Mouse (Mus musculus) neural tube, embryonic 15.5 days (tissue): Measurements from ENCODE around the gene Cma1. TPM values are rescaled to one million over a fixed set of nuclear protein-coding genes. Genes with fewer than 3 reads are reported as not detected.
"Not testable (repeated sequence)": the region's sequence is repeated elsewhere in the genome, so short reads cannot be mapped to it uniquely, and the experiment has no call there.

ENCODE experiments used
- ATAC-seq: fragments of 200-750 bp; cut with Nextera tagmentation; 2 replicates; pipeline ENCODE4 v1.8.0; 2017; ENCODE audit warnings: mild to moderate bottlenecking, moderate TSS enrichment, moderate library complexity; ENCODE audit not compliant: low FRiP score
- H3K27ac ChIP-seq: fragments of 300-500 bp; sonication (generic); replicated peaks from 2 replicates; pipeline ENCODE4 v1.5.1; 2015; ENCODE audit warnings: mild to moderate bottlenecking, inconsistent platforms
- H3K27me3 ChIP-seq: fragments of 300-500 bp; sonication (generic); replicated peaks from 2 replicates; pipeline ENCODE4 v1.6.1; 2015; ENCODE audit warnings: inconsistent platforms
- H3K36me3 ChIP-seq: fragments of 300-500 bp; sonication (generic); 2 replicates; pipeline ENCODE4 v1.6.1; 2015; ENCODE audit warnings: inconsistent platforms
- H3K4me1 ChIP-seq: fragments of 300-500 bp; sonication (generic); 2 replicates; pipeline ENCODE4 v1.6.1; 2015; ENCODE audit warnings: inconsistent platforms
- H3K4me2 ChIP-seq: fragments of 300-500 bp; sonication (generic); 2 replicates; pipeline ENCODE4 v1.6.1; 2015; ENCODE audit warnings: inconsistent platforms, mild to moderate bottlenecking, moderate library complexity
- H3K4me3 ChIP-seq: fragments of 300-500 bp; sonication (generic); replicated peaks from 2 replicates; pipeline ENCODE4 v1.5.1; 2015; ENCODE audit warnings: mild to moderate bottlenecking, inconsistent platforms
- H3K9ac ChIP-seq: fragments of 300-500 bp; sonication (generic); replicated peaks from 2 replicates; pipeline ENCODE4 v1.6.1; 2015; ENCODE audit warnings: mild to moderate bottlenecking, inconsistent platforms
- H3K9me3 ChIP-seq: fragments of 300-500 bp; sonication (generic); replicated peaks from 2 replicates; pipeline ENCODE4 v1.6.1; 2016; ENCODE audit warnings: inconsistent platforms
- WGBS: fragments of 180-500 bp; shearing (Covaris S2); methylation state at CpG from one replicate; pipeline ENCODE4 v1.1.7; 2015; ENCODE audit warnings: mixed read lengths; 5-methylcytosine and 5-hydroxymethylcytosine counted together
- polyA plus RNA-seq: library from polyadenylated mRNA; unstranded; fragments of >200 nt; fragmentation: Nextera tagmentation; extraction: Ambion mirVana; gene quantifications from 2 replicates; pipeline ENCODE4 v1.2.1, GENCODE M21; 2015

Cma1 gene
- 1.7 and 3.5 TPM in 2 replicates for polyA plus RNA-seq

GRCm38 (mm10) chr14:55944575-55944974 lies at the start of gene Cma1:
Gene Cma1, minus strand, starts transcription at chr14:55944675.
- Histone ChIP-seq H3K4me3 (no peak within 1 kb of the TSS), H3K4me1 (no peaks in the 10 kb centered on the region), H3K27me3 (no peaks in the 10 kb centered on the region), H3K27ac (no peak within 1 kb of the TSS), H3K4me2 (no peak within 1 kb of the TSS), H3K36me3 (no peaks in the 10 kb centered on the region), H3K9me3 (no peaks in the 10 kb centered on the region), H3K9ac (no peak within 1 kb of the TSS)
- ATAC-seq = no peak
- 89% methylated on average over 4 of the region's 4 CpGs for WGBS

GRCm38 (mm10) chr14:55987464-55987863 lies 43.0 kb upstream of the Cma1 start:
- ATAC-seq, H3K4me1 ChIP-seq, H3K9me3 ChIP-seq, H3K36me3 ChIP-seq, H3K9ac ChIP-seq, H3K27ac ChIP-seq, H3K4me2 ChIP-seq, H3K27me3 ChIP-seq, H3K4me3 ChIP-seq: not testable (repeated sequence)
- 87% methylated on average over 2 of the region's 3 CpGs for WGBS

- not testable (repeated sequence) for H3K27me3 ChIP-seq, H3K4me3 ChIP-seq, ATAC-seq, H3K9me3 ChIP-seq, H3K9ac ChIP-seq, H3K36me3 ChIP-seq, H3K27ac ChIP-seq, H3K4me2 ChIP-seq, H3K4me1 ChIP-seq
- WGBS = 52% methylated on average over 2 of the region's 2 CpGs
Measured at GRCm38 (mm10) chr14:55963900-55964299, 19.4 kb upstream of the Cma1 start.

GRCm38 (mm10) chr14:55963263-55963662 lies 18.8 kb upstream of the Cma1 start:
- H3K4me1 ChIP-seq = no peaks in the 10 kb centered on the region
- H3K4me3 ChIP-seq = no peak overlapping the region
- no peak overlapping the region for H3K9ac ChIP-seq
- no peaks in the 10 kb centered on the region for H3K36me3 ChIP-seq
- H3K27me3 ChIP-seq = no peaks in the 10 kb centered on the region
- no peak for ATAC-seq
- no peaks in the 10 kb centered on the region for H3K9me3 ChIP-seq
- no peak overlapping the region for H3K27ac ChIP-seq
- 5% methylated on average over 1 of the region's 1 CpGs for WGBS
- no peak overlapping the region for H3K4me2 ChIP-seq

- no peak within 1 kb of the TSS for H3K9ac ChIP-seq
- H3K4me2 ChIP-seq = no peak within 1 kb of the TSS
- no peak within 1 kb of the TSS for H3K4me3 ChIP-seq
- H3K27ac ChIP-seq = no peak within 1 kb of the TSS
- H3K36me3 ChIP-seq = no peaks in the 10 kb centered on the region
- WGBS = 87% methylated on average over 6 of the region's 6 CpGs
- H3K4me1 ChIP-seq = no peaks in the 10 kb centered on the region
- H3K9me3 ChIP-seq = 0 out of 2 replicates have a peak, but pooled peaks cover 3% of the 10 kb centered on the region
- ATAC-seq = no peak
- no peaks in the 10 kb centered on the region for H3K27me3 ChIP-seq
Measured at GRCm38 (mm10) chr14:55950346-55951030, 6.0 kb upstream of the Cma1 start, which contains the start of gene Cma2. Gene Cma2, plus strand, starts transcription at chr14:55950980.

- Histone ChIP-seq H3K36me3 (no peaks in the 10 kb centered on the region), H3K9me3 (no peaks in the 10 kb centered on the region), H3K4me2 (no peak overlapping the region), H3K9ac (no peak overlapping the region), H3K4me3 (no peak overlapping the region), H3K27me3 (no peaks in the 10 kb centered on the region), H3K27ac (no peak overlapping the region), H3K4me1 (no peaks in the 10 kb centered on the region)
- WGBS = 84% methylated on average over 2 of the region's 2 CpGs
- ATAC-seq = no peak
Measured at GRCm38 (mm10) chr14:55946269-55946969, 1.9 kb upstream of the Cma1 start.

GRCm38 (mm10) chr14:55943601-55944000 lies 874 bp downstream of the Cma1 start:
- H3K4me1 ChIP-seq = no peaks in the 10 kb centered on the region
- H3K36me3 ChIP-seq = no peaks in the 10 kb centered on the region
- WGBS = 89% methylated on average over 11 of the region's 11 CpGs
- no peak for ATAC-seq
- H3K27me3 ChIP-seq = no peaks in the 10 kb centered on the region
- H3K27ac ChIP-seq = no peak overlapping the region
- no peak overlapping the region for H3K9ac ChIP-seq
- no peak overlapping the region for H3K4me3 ChIP-seq
- no peak overlapping the region for H3K4me2 ChIP-seq
- no peaks in the 10 kb centered on the region for H3K9me3 ChIP-seq

GRCm38 (mm10) chr14:55940070-55940800 lies 4.2 kb downstream of the Cma1 start:
- no peaks in the 10 kb centered on the region for H3K27me3 ChIP-seq
- H3K36me3 ChIP-seq = no peaks in the 10 kb centered on the region
- H3K9me3 ChIP-seq = no peaks in the 10 kb centered on the region
- no peaks in the 10 kb centered on the region for H3K4me1 ChIP-seq
- H3K4me2 ChIP-seq = no peak overlapping the region
- H3K4me3 ChIP-seq = no peak overlapping the region
- 55% methylated on average over 7 of the region's 7 CpGs for WGBS
- ATAC-seq = no peak
- no peak overlapping the region for H3K9ac ChIP-seq
- H3K27ac ChIP-seq = no peak overlapping the region

GRCm38 (mm10) chr14:55933586-55933985 lies 10.9 kb downstream of the Cma1 start:
- Histone ChIP-seq H3K4me2 (no peak overlapping the region), H3K9me3 (no peaks in the 10 kb centered on the region), H3K4me1 (no peaks in the 10 kb centered on the region), H3K27me3 (no peaks in the 10 kb centered on the region), H3K36me3 (no peaks in the 10 kb centered on the region), H3K4me3 (no peak overlapping the region), H3K27ac (no peak overlapping the region), H3K9ac (no peak overlapping the region)
- ATAC-seq = no peak
- 54% methylated on average over 7 of the region's 7 CpGs for WGBS

GRCm38 (mm10) chr14:55929263-55929997 lies 15.0 kb downstream of the Cma1 start:
- ATAC-seq = no peak
- Histone ChIP-seq H3K27me3 (no peaks in the 10 kb centered on the region), H3K9me3 (no peaks in the 10 kb centered on the region), H3K4me1 (no peaks in the 10 kb centered on the region), H3K9ac (no peak overlapping the region), H3K36me3 (no peaks in the 10 kb centered on the region), H3K27ac (no peak overlapping the region), H3K4me3 (no peak overlapping the region), H3K4me2 (no peak overlapping the region)
- WGBS = 84% methylated on average over 12 of the region's 12 CpGs

- no peak overlapping the region for H3K4me2 ChIP-seq
- no peak for ATAC-seq
- 94% methylated on average over 4 of the region's 4 CpGs for WGBS
- no peak overlapping the region for H3K9ac ChIP-seq
- no peaks in the 10 kb centered on the region for H3K4me1 ChIP-seq
- no peaks in the 10 kb centered on the region for H3K36me3 ChIP-seq
- H3K9me3 ChIP-seq = no peaks in the 10 kb centered on the region
- H3K27me3 ChIP-seq = no peaks in the 10 kb centered on the region
- no peak overlapping the region for H3K4me3 ChIP-seq
- no peak overlapping the region for H3K27ac ChIP-seq
Measured at GRCm38 (mm10) chr14:55926847-55927246, 17.6 kb downstream of the Cma1 start.
